ENCODE assay signal across 18 mouse cellular contexts in the genomic region with DNA sequence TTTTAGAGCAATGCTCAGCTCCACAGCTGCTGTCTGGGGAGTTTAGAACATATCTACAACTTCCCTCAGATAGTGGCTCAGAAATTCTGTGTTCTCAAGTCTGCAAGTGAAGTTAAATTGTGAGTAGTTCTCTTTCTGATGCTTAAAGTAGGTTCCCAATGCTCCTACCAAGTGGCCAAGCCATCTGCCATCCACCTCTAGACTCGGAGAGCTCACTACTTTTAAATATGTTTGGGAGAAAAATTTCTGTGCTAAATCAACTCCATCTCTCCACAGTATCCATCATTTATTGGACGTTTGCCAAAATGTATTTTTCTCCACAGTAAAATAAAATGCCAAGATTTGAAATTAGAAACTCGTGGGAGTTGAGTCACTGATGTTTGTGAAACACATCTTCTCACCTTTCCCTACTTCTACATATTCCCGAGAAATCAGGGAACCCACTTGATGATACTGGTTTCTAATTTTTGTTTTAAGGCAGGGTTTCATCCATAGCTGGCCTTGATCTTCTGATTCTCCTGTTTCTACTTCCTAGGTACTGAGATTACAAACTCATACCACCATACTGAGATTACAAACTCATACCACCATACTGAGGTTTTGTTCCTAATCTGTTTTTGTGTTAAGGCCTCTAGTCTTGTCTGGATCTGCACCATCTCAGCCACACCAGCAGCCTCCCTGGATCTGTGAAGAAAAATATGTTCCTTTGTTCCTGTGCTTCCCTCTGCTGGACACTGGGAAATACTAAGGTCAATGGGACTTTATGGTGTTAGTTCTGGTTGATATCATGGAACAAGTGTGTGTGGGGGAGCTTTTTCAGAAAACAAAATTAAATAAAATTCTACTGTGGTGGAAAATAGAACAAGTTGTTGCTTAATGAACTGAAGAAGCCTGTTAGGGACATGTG. TPM values are rescaled to one million over a fixed set of nuclear protein-coding genes. Genes with fewer than 3 reads are reported as not detected.
DNase-seq lines count a peak whose midpoint lies in the region; ATAC-seq and TF ChIP-seq lines count a peak whose summit lies in the region.
"Had no signal": no experiment of that assay in that cellular context is flagged by ENCODE, and none has a peak within 500 bp of the region (broad histone marks: within the 10 kb centered on the region; RNA-seq: fewer than 3 reads in every experiment).

No protein-coding gene starts in this region.

- DNase-seq in embryo, embryonic 10 days (ENCODE audit: low spot score), result peak; percentile 29
- DNase-seq in embryo, embryonic 11 days, result no peak
- no peak for DNase-seq in hindbrain, postnatal 0 days (ENCODE audit: low spot score)
- peak; percentile 30 for DNase-seq in lung, postnatal 0 days (ENCODE audit: low spot score)
- DNase-seq in lung, adult 18-20 months, result no peak
- peak; percentile 31 for DNase-seq in lung, postnatal 36 days
- no peak for DNase-seq in cerebellum, postnatal 25 days
- DNase-seq: liver, embryonic 13.5 days; right cerebral cortex, postnatal 4 days had no signal

- no peak overlapping the region for H3K4me2 ChIP-seq in hindbrain, postnatal 0 days (ENCODE audit: low read depth, low read length)
- H3K4me2 ChIP-seq in hindbrain, embryonic 16.5 days (ENCODE audit: low read length), result no peak overlapping the region
- no peak overlapping the region for H3K4me2 ChIP-seq in lung, postnatal 0 days (replicated peaks; ENCODE audit: low read depth, low read length)
- H3K4me2 ChIP-seq: liver, embryonic 13.5 days; midbrain, embryonic 12.5 days had no signal

- no peak overlapping the region for H3K9ac ChIP-seq in hindbrain, postnatal 0 days (replicated peaks; ENCODE audit: low read length)
- no peak overlapping the region for H3K9ac ChIP-seq in hindbrain, embryonic 16.5 days (ENCODE audit: low read depth, low read length)
- no peak overlapping the region for H3K9ac ChIP-seq in lung, postnatal 0 days (replicated peaks; ENCODE audit: low read depth)
- H3K9ac ChIP-seq: liver, embryonic 13.5 days; midbrain, embryonic 12.5 days had no signal

- H3K27me3 ChIP-seq in hindbrain, postnatal 0 days (ENCODE audit: insufficient read depth, low read length), result no peaks in the 10 kb centered on the region
- no peaks in the 10 kb centered on the region for H3K27me3 ChIP-seq in hindbrain, embryonic 16.5 days (replicated peaks; ENCODE audit: control insufficient read depth, insufficient read depth, low read length)
- H3K27me3 ChIP-seq in lung, postnatal 0 days (replicated peaks; ENCODE audit: insufficient read depth, low read length), result no peaks in the 10 kb centered on the region
- H3K27me3 ChIP-seq: liver, embryonic 13.5 days; midbrain, embryonic 12.5 days had no signal

- H3K9me3 ChIP-seq in hindbrain, postnatal 0 days (ENCODE audit: low read length), result no peaks in the 10 kb centered on the region
- no peaks in the 10 kb centered on the region for H3K9me3 ChIP-seq in hindbrain, embryonic 16.5 days (ENCODE audit: control insufficient read depth, low read length)
- H3K9me3 ChIP-seq in lung, postnatal 0 days (ENCODE audit: low read length), result no peaks in the 10 kb centered on the region
- H3K9me3 ChIP-seq: forebrain, embryonic 10.5 days; liver, embryonic 13.5 days; midbrain, embryonic 12.5 days had no signal

- no peaks in the 10 kb centered on the region for H3K36me3 ChIP-seq in hindbrain, postnatal 0 days (ENCODE audit: insufficient read depth, low read length)
- no peaks in the 10 kb centered on the region for H3K36me3 ChIP-seq in hindbrain, embryonic 16.5 days (ENCODE audit: control insufficient read depth, insufficient read depth, low read length)
- H3K36me3 ChIP-seq in lung, postnatal 0 days (ENCODE audit: insufficient read depth, low read length), result no peaks in the 10 kb centered on the region
- H3K36me3 ChIP-seq: forebrain, embryonic 10.5 days; G1E; liver, embryonic 13.5 days; midbrain, embryonic 12.5 days had no signal

- 61% methylated on average over 4 of the region's 4 CpGs for WGBS in hindbrain, postnatal 0 days
- 67% methylated on average over 4 of the region's 4 CpGs for WGBS in hindbrain, embryonic 16.5 days
- WGBS in lung, postnatal 0 days, result 40% methylated on average over 4 of the region's 4 CpGs

- TF ChIP-seq CTCF in hindbrain, postnatal 0 days (IDR thresholded peaks at IDR 0.05; ENCODE audit: low read depth), result peak; percentile 29
- TF ChIP-seq CTCF in lung, postnatal 0 days (IDR thresholded peaks at IDR 0.05), result peak; percentile 52

- H3K27ac ChIP-seq in hindbrain, postnatal 0 days, result no peak overlapping the region
- H3K27ac ChIP-seq in hindbrain, embryonic 16.5 days (ENCODE audit: low read depth, low read length), result no peak overlapping the region
- H3K27ac ChIP-seq in lung, postnatal 0 days (ENCODE audit: low read length), result no peak overlapping the region
- H3K27ac ChIP-seq: forebrain, embryonic 10.5 days; liver, embryonic 13.5 days; midbrain, embryonic 12.5 days had no signal

- H3K4me3 ChIP-seq in hindbrain, postnatal 0 days (ENCODE audit: low read length), result no peak overlapping the region
- H3K4me3 ChIP-seq in hindbrain, embryonic 16.5 days (ENCODE audit: low read length), result no peak overlapping the region
- H3K4me3 ChIP-seq in lung, postnatal 0 days (ENCODE audit: low read depth, low read length), result no peak overlapping the region
- H3K4me3 ChIP-seq: forebrain, embryonic 10.5 days; liver, embryonic 13.5 days; midbrain, embryonic 12.5 days had no signal

- TF ChIP-seq EP300 in lung, postnatal 0 days (IDR thresholded peaks at IDR 0.05), result no peak

- no peak for ATAC-seq in hindbrain, postnatal 0 days
- ATAC-seq in hindbrain, embryonic 16.5 days, result no peak
- ATAC-seq in lung, postnatal 0 days, result no peak

- no peaks in the 10 kb centered on the region for H3K4me1 ChIP-seq in hindbrain, postnatal 0 days (ENCODE audit: insufficient read depth, low read length)
- no peaks in the 10 kb centered on the region for H3K4me1 ChIP-seq in hindbrain, embryonic 16.5 days (ENCODE audit: control insufficient read depth, insufficient read depth, low read depth, low read length)
- H3K4me1 ChIP-seq in lung, postnatal 0 days (ENCODE audit: insufficient read depth, low read depth, low read length), result no peaks in the 10 kb centered on the region
- H3K4me1 ChIP-seq: forebrain, embryonic 10.5 days; liver, embryonic 13.5 days; midbrain, embryonic 12.5 days had no signal

RNA-seq across cellular contexts. Expression of a gene that starts 0.8 kb away (rescaled TPM):
- not detected in 2 replicates for total RNA-seq in hindbrain, postnatal 0 days (2014; rRNA removed)
- not detected in 2 replicates for polyA plus RNA-seq in hindbrain, postnatal 0 days (2015; fragmentation: Nextera tagmentation; extraction: Ambion mirVana)
- not detected in 2 replicates for polyA plus RNA-seq in hindbrain, embryonic 16.5 days (2015; fragmentation: Nextera tagmentation; extraction: Ambion mirVana)
- polyA plus RNA-seq in lung, postnatal 0 days (2015; fragmentation: Nextera tagmentation; extraction: Ambion mirVana), result not detected in 2 replicates
- total RNA-seq: granulocyte monocyte progenitor cell, adult 5-6 weeks; layer of hippocampus, adult 8-10 months had no signal
- polyA plus RNA-seq: forebrain, embryonic 10.5 days; G1E; liver, embryonic 13.5 days; midbrain, embryonic 12.5 days; neural tube, embryonic 14.5 days had no signal

RNA-seq across cellular contexts. Expression of a gene that starts 31.1 kb away (rescaled TPM):
- not detected in 2 replicates for total RNA-seq in hindbrain, postnatal 0 days (2014; rRNA removed)
- polyA plus RNA-seq in hindbrain, postnatal 0 days (2015; fragmentation: Nextera tagmentation; extraction: Ambion mirVana), result not detected in 2 replicates
- not detected in 2 replicates for polyA plus RNA-seq in hindbrain, embryonic 16.5 days (2015; fragmentation: Nextera tagmentation; extraction: Ambion mirVana)
- 0.37 and 0.61 TPM in 2 replicates for polyA plus RNA-seq in lung, postnatal 0 days (2015; fragmentation: Nextera tagmentation; extraction: Ambion mirVana)
- total RNA-seq: granulocyte monocyte progenitor cell, adult 5-6 weeks; layer of hippocampus, adult 8-10 months had no signal
- polyA plus RNA-seq: cortical plate, adult 2 months; forebrain, embryonic 10.5 days; G1E; liver, embryonic 13.5 days; midbrain, embryonic 12.5 days; neural tube, embryonic 14.5 days; testis, adult 2 months had no signal

Comparison
In these comparisons a context has a peak if more than half of its experiments do, and no peak if none do; other contexts are left out.
1. DNase-seq: peak in embryo, embryonic 10 days (single experiment), lung, postnatal 0 days (single experiment) and lung, postnatal 36 days (single experiment); none in embryo, embryonic 11 days (single experiment), hindbrain, postnatal 0 days (single experiment), lung, adult 18-20 months (0 of 2) and cerebellum, postnatal 25 days (0 of 2).